Mouse (Mus musculus) heart, adult 2 months (tissue): ENCODE data around the gene Rrbp1.

Source experiments
- CTCF ChIP-seq: fragments of 200-600 bp; IDR thresholded peaks from 2 replicates; pipeline ENCODE4 v1.8.1; 2022; ENCODE audit warnings: antibody characterized with exemption, mild to moderate bottlenecking, moderate library complexity
- POLR2A ChIP-seq: fragments of 200-500 bp; IDR thresholded peaks from 2 replicates; pipeline ENCODE4 v1.6.1; 2011; ENCODE audit warnings: mild to moderate bottlenecking, low read depth, low read length, control low read depth; ENCODE audit not compliant: insufficient read depth

- no peak for TF ChIP-seq POLR2A
- no peak for TF ChIP-seq CTCF
Measured at GRCm38 (mm10) chr2:143987485-143987884, 23.6 kb downstream of the Rrbp1 start.
